Mouse (Mus musculus) liver, embryonic 11.5 days (tissue): Measurements from ENCODE around the gene Bag5. TPM values are rescaled to one million over a fixed set of nuclear protein-coding genes. Genes with fewer than 3 reads are reported as not detected.

Experiments used
- ATAC-seq: fragments of 200-750 bp; cut with Nextera tagmentation; replicated peaks from 2 replicates; pipeline ENCODE4 v1.8.0; 2017; ENCODE audit warnings: moderate number of reproducible peaks, mild to moderate bottlenecking, moderate TSS enrichment, moderate library complexity; ENCODE audit not compliant: low FRiP score
- DNase-seq: peaks from one replicate; pipeline ENCODE4 v3.0.0-alpha.2; 2017; ENCODE audit warnings: low spot score
- H3K27ac ChIP-seq: fragments of 300-500 bp; sonication (generic); 2 replicates; pipeline ENCODE4 v1.5.1; 2014; ENCODE audit warnings: mild to moderate bottlenecking, low read depth, low read length, control low read depth
- H3K27me3 ChIP-seq: fragments of 300-500 bp; sonication (generic); replicated peaks from 2 replicates; pipeline ENCODE4 v1.6.1; 2014; ENCODE audit warnings: low read length, mixed read lengths; ENCODE audit not compliant: control insufficient read depth, insufficient read depth
- H3K36me3 ChIP-seq: fragments of 300-500 bp; sonication (generic); 2 replicates; pipeline ENCODE4 v1.6.1; 2014; ENCODE audit warnings: mild to moderate bottlenecking, low read length, moderate library complexity, mixed read lengths; ENCODE audit not compliant: control insufficient read depth, insufficient read depth
- H3K4me1 ChIP-seq: fragments of 300-500 bp; sonication (generic); replicated peaks from 2 replicates; pipeline ENCODE4 v1.6.1; 2014; ENCODE audit warnings: low read length, mixed read lengths; ENCODE audit not compliant: control insufficient read depth, insufficient read depth
- H3K4me2 ChIP-seq: fragments of 300-500 bp; sonication (generic); 2 replicates; pipeline ENCODE4 v1.6.1; 2014; ENCODE audit warnings: mild to moderate bottlenecking, control low read depth, moderate library complexity
- H3K4me3 ChIP-seq: fragments of 300-500 bp; sonication (generic); 2 replicates; pipeline ENCODE4 v1.5.1; 2014; ENCODE audit warnings: low read depth, low read length, control low read depth
- H3K9ac ChIP-seq: fragments of 300-500 bp; sonication (generic); 2 replicates; pipeline ENCODE4 v1.6.1; 2014; ENCODE audit warnings: low read depth, low read length, control low read depth
- H3K9me3 ChIP-seq: fragments of 300-500 bp; sonication (generic); 2 replicates; pipeline ENCODE4 v1.6.1; 2016; ENCODE audit warnings: low read length, inconsistent platforms, mixed read lengths; ENCODE audit not compliant: control insufficient read depth
- WGBS: fragments of 180-500 bp; shearing (Covaris S2); extraction: QIAGEN DNeasy Blood & Tissue Kit; methylation state at CpG from one replicate; pipeline ENCODE4 v1.1.7; 2014; 5-methylcytosine and 5-hydroxymethylcytosine counted together
- polyA plus RNA-seq: library from polyadenylated mRNA; unstranded; fragments of >200 nt; fragmentation: Nextera tagmentation; extraction: Ambion mirVana; gene quantifications from 2 replicates; pipeline ENCODE4 v1.2.1, GENCODE M21; 2014

Gene Bag5
- polyA plus RNA-seq, result 41.0 and 44.7 TPM in 2 replicates

- Histone ChIP-seq H3K9ac (peak within 1 kb of the TSS; percentile 85), H3K27me3 (no peaks in the 10 kb centered on the region), H3K4me1 (peaks cover 15% of the 10 kb centered on the region), H3K36me3 (peaks cover 17% of the 10 kb centered on the region), H3K9me3 (no peaks in the 10 kb centered on the region), H3K4me2 (peak within 1 kb of the TSS; percentile 91), H3K4me3 (peak within 1 kb of the TSS; percentile 94), H3K27ac (peak within 1 kb of the TSS; percentile 70)
- ATAC-seq (peak; percentile 84), DNase-seq (peak; percentile 90)
- under 1% methylated on average over 86 of the region's 86 CpGs for WGBS
Measured at GRCm38 (mm10) chr12:111713004-111713651, at the start of gene Bag5, which contains the start of gene Apopt1. Gene Bag5, minus strand, starts transcription at chr12:111713257. Gene Apopt1, plus strand, starts transcription at chr12:111713261.

GRCm38 (mm10) chr12:111760306-111760908 is 47.4 kb upstream of the Bag5 start:
- Histone ChIP-seq H3K9ac (no peak overlapping the region), H3K4me3 (peak overlapping the region; percentile 97; the same call in 1 of the 2 replicates), H3K9me3 (no peaks in the 10 kb centered on the region), H3K36me3 (peaks cover 2% of the 10 kb centered on the region), H3K4me2 (peak overlapping the region; percentile 99), H3K27me3 (no peaks in the 10 kb centered on the region), H3K4me1 (peaks cover 25% of the 10 kb centered on the region), H3K27ac (no peak overlapping the region)
- WGBS, result 78% methylated on average over 7 of the region's 7 CpGs
- DNase-seq (no peak), ATAC-seq (no peak)

- H3K27me3 ChIP-seq, result no peaks in the 10 kb centered on the region
- peak overlapping the region; percentile 75 for H3K27ac ChIP-seq
- H3K4me1 ChIP-seq, result peaks cover 28% of the 10 kb centered on the region
- peaks cover 2% of the 10 kb centered on the region for H3K36me3 ChIP-seq
- WGBS, result 3% methylated on average over 34 of the region's 35 CpGs
- H3K4me2 ChIP-seq, result peak overlapping the region; percentile 99
- H3K9me3 ChIP-seq, result no peaks in the 10 kb centered on the region
- DNase-seq (peak; percentile 72), ATAC-seq (peak; percentile 55)
- peak overlapping the region; percentile 92 for H3K9ac ChIP-seq
- H3K4me3 ChIP-seq, result peak overlapping the region; percentile 97
Measured at GRCm38 (mm10) chr12:111759176-111760061, 46.4 kb upstream of the Bag5 start.

- DNase-seq (peak; percentile 76), ATAC-seq (peak; percentile 77)
- H3K4me2 ChIP-seq, result peak within 1 kb of the TSS; percentile 99
- WGBS, result under 1% methylated on average over 84 of the region's 85 CpGs
- no peaks in the 10 kb centered on the region for H3K27me3 ChIP-seq
- peak within 1 kb of the TSS; percentile 92 for H3K9ac ChIP-seq
- H3K27ac ChIP-seq, result peak within 1 kb of the TSS; percentile 75
- H3K9me3 ChIP-seq, result no peaks in the 10 kb centered on the region
- H3K4me3 ChIP-seq, result peak within 1 kb of the TSS; percentile 97
- peaks cover 2% of the 10 kb centered on the region for H3K36me3 ChIP-seq
- H3K4me1 ChIP-seq, result peaks cover 28% of the 10 kb centered on the region
Measured at GRCm38 (mm10) chr12:111758381-111759175, 45.5 kb upstream of the Bag5 start, which contains the start of gene Klc1. Gene Klc1, plus strand, starts transcription at chr12:111758849.

- no peak for DNase-seq
- Histone ChIP-seq H3K27ac (no peak overlapping the region), H3K4me3 (peak overlapping the region; percentile 97), H3K4me2 (peak overlapping the region; percentile 99), H3K36me3 (no peaks in the 10 kb centered on the region; the same call in 1 of the 2 replicates), H3K4me1 (peaks cover 25% of the 10 kb centered on the region), H3K27me3 (no peaks in the 10 kb centered on the region), H3K9ac (peak overlapping the region; percentile 92), H3K9me3 (no peaks in the 10 kb centered on the region)
- peak; percentile 1; the same call in 1 of the 2 replicates for ATAC-seq
- WGBS, result 62% methylated on average over 10 of the region's 10 CpGs
Measured at GRCm38 (mm10) chr12:111757561-111758325, 44.7 kb upstream of the Bag5 start.

- H3K27ac ChIP-seq, result no peak overlapping the region
- no peak overlapping the region for H3K4me2 ChIP-seq
- H3K4me1 ChIP-seq, result peaks cover 25% of the 10 kb centered on the region
- no peaks in the 10 kb centered on the region for H3K9me3 ChIP-seq
- H3K36me3 ChIP-seq, result no peaks in the 10 kb centered on the region; the same call in 1 of the 2 replicates
- no peak for ATAC-seq
- H3K9ac ChIP-seq, result no peak overlapping the region
- peak; percentile 51 for DNase-seq
- H3K27me3 ChIP-seq, result no peaks in the 10 kb centered on the region
- WGBS, result 45% methylated on average over 5 of the region's 5 CpGs
- H3K4me3 ChIP-seq, result no peak overlapping the region
Measured at GRCm38 (mm10) chr12:111756698-111757082, 43.6 kb upstream of the Bag5 start.

GRCm38 (mm10) chr12:111756082-111756697 is 43.1 kb upstream of the Bag5 start:
- H3K4me1 ChIP-seq, result peaks cover 25% of the 10 kb centered on the region
- no peak for DNase-seq
- no peak overlapping the region for H3K4me2 ChIP-seq
- no peak overlapping the region for H3K9ac ChIP-seq
- H3K36me3 ChIP-seq, result no peaks in the 10 kb centered on the region; the same call in 1 of the 2 replicates
- ATAC-seq, result no peak
- no peaks in the 10 kb centered on the region for H3K9me3 ChIP-seq
- no peak overlapping the region for H3K4me3 ChIP-seq
- no peak overlapping the region for H3K27ac ChIP-seq
- WGBS, result 47% methylated on average over 4 of the region's 4 CpGs
- no peaks in the 10 kb centered on the region for H3K27me3 ChIP-seq
